Mouse (Mus musculus) liver, embryonic 15.5 days (tissue): ENCODE data around the gene Adcy4. TPM values are rescaled to one million over a fixed set of nuclear protein-coding genes. Genes with fewer than 3 reads are reported as not detected.

Experiments used
- ATAC-seq: fragments of 200-750 bp; cut with Nextera tagmentation; 2 replicates; pipeline ENCODE4 v1.8.0; 2017; ENCODE audit warnings: moderate number of reproducible peaks, mild to moderate bottlenecking, moderate library complexity; ENCODE audit not compliant: insufficient read depth
- H3K27ac ChIP-seq: fragments of 300-500 bp; sonication (generic); replicated peaks from 2 replicates; pipeline ENCODE4 v1.5.1; 2015; ENCODE audit warnings: mild to moderate bottlenecking, inconsistent platforms
- H3K27me3 ChIP-seq: fragments of 300-500 bp; sonication (generic); 2 replicates; pipeline ENCODE4 v1.6.1; 2015; ENCODE audit warnings: mild to moderate bottlenecking, inconsistent platforms
- H3K36me3 ChIP-seq: fragments of 300-500 bp; sonication (generic); replicated peaks from 2 replicates; pipeline ENCODE4 v1.6.1; 2015; ENCODE audit warnings: moderate library complexity, mild to moderate bottlenecking, inconsistent platforms
- H3K4me1 ChIP-seq: fragments of 300-500 bp; sonication (generic); replicated peaks from 2 replicates; pipeline ENCODE4 v1.6.1; 2015; ENCODE audit warnings: inconsistent platforms
- H3K4me2 ChIP-seq: fragments of 300-500 bp; sonication (generic); 2 replicates; pipeline ENCODE4 v1.6.1; 2015; ENCODE audit warnings: moderate library complexity, mild to moderate bottlenecking, inconsistent platforms
- H3K4me3 ChIP-seq: fragments of 300-500 bp; sonication (generic); replicated peaks from 2 replicates; pipeline ENCODE4 v1.5.1; 2015; ENCODE audit warnings: mild to moderate bottlenecking, inconsistent platforms
- H3K9ac ChIP-seq: fragments of 300-500 bp; sonication (generic); 2 replicates; pipeline ENCODE4 v1.6.1; 2015; ENCODE audit warnings: moderate library complexity, mild to moderate bottlenecking, inconsistent platforms
- H3K9me3 ChIP-seq: fragments of 300-500 bp; sonication (generic); replicated peaks from 2 replicates; pipeline ENCODE4 v1.6.1; 2016; ENCODE audit warnings: inconsistent platforms
- WGBS: fragments of 180-500 bp; shearing (Covaris S2); methylation state at CpG from one replicate; pipeline ENCODE4 v1.1.7; 2015; ENCODE audit warnings: mixed read lengths; ENCODE audit not compliant: insufficient replicate concordance; 5-methylcytosine and 5-hydroxymethylcytosine counted together
- polyA plus RNA-seq: library from polyadenylated mRNA; unstranded; fragments of >200 nt; fragmentation: Nextera tagmentation; extraction: Ambion mirVana; gene quantifications from 2 replicates; pipeline ENCODE4 v1.2.1, GENCODE M21; 2015

Adcy4 gene
- polyA plus RNA-seq, 1 experiment from 2014 or later, result 1.4 TPM

DNA sequence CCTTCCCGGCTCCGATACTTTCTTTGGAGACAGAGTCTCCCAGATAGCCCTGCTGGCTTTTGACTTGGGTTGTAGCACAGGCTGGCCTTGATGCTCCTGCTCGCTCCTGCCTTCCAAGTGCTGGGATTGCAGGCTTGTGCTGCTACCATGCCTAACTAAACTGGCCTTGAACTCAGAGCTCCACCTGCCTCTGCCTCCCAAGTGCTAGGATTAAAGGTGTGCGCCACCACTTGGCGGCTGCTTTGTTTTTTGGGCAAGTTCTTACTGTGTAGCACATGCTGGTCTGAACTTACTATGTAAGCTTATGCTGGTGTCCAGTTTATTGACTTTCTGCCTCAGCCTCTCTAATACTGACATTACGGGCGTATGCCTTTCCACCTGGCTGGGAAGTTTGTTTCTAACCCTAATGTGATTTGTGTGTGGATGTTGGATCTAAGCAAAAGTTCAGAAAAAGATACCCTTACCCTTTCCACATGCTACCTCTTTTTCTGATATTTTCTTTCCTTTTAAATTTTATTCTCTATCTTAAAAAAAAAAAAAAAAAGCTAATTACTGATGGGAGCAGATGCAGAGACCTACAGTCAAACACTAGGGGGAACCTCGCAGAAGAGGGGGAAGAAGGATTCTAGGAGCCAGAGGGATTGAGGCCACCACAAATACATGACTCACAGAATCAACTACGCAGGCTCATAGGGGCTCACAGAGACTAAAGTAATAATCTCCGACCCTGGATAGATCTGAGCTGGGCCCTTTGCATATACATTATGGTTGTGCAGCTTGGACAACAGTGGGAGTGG lies 36.6 kb downstream of the Adcy4 start:
- H3K9me3 ChIP-seq, result no peaks in the 10 kb centered on the region
- 75% methylated on average over 10 of the region's 10 CpGs for WGBS
- H3K9ac ChIP-seq, result no peak overlapping the region
- H3K27me3 ChIP-seq, result no peaks in the 10 kb centered on the region
- peak overlapping the region; percentile 90 for H3K4me2 ChIP-seq
- no peak for ATAC-seq
- no peak overlapping the region for H3K27ac ChIP-seq
- peaks cover 43% of the 10 kb centered on the region for H3K36me3 ChIP-seq
- H3K4me3 ChIP-seq, result peak overlapping the region; percentile 85
- peaks cover 41% of the 10 kb centered on the region for H3K4me1 ChIP-seq

- Histone ChIP-seq H3K27me3 (no peaks in the 10 kb centered on the region), H3K9ac (peak overlapping the region; percentile 78), H3K4me1 (peaks cover 41% of the 10 kb centered on the region), H3K4me3 (peak overlapping the region; percentile 85), H3K4me2 (peak overlapping the region; percentile 90), H3K36me3 (peaks cover 30% of the 10 kb centered on the region), H3K27ac (peak overlapping the region; percentile 75), H3K9me3 (no peaks in the 10 kb centered on the region)
- under 1% methylated on average over 31 of the region's 31 CpGs for WGBS
- no peak for ATAC-seq
Observed at GRCm38 (mm10) chr14:55745861-55746237, 38.0 kb downstream of the Adcy4 start.

- H3K4me2 ChIP-seq, result peak within 1 kb of the TSS; percentile 90
- peak; percentile 86 for ATAC-seq
- no peaks in the 10 kb centered on the region for H3K27me3 ChIP-seq
- peak within 1 kb of the TSS; percentile 75 for H3K27ac ChIP-seq
- 2% methylated on average over 48 of the region's 48 CpGs for WGBS
- no peaks in the 10 kb centered on the region for H3K9me3 ChIP-seq
- peak within 1 kb of the TSS; percentile 78 for H3K9ac ChIP-seq
- peak within 1 kb of the TSS; percentile 85 for H3K4me3 ChIP-seq
- peaks cover 25% of the 10 kb centered on the region for H3K36me3 ChIP-seq
- H3K4me1 ChIP-seq, result peaks cover 41% of the 10 kb centered on the region
Observed at GRCm38 (mm10) chr14:55745180-55745860, 38.6 kb downstream of the Adcy4 start, which contains the start of the genes Dhrs1 and Nop9. TSS of gene Dhrs1 (minus strand) at chr14:55745690. TSS of gene Nop9 (plus strand) at chr14:55745693.

- Histone ChIP-seq H3K27me3 (no peaks in the 10 kb centered on the region), H3K4me2 (peak overlapping the region; percentile 90), H3K9me3 (no peaks in the 10 kb centered on the region), H3K27ac (0 out of 2 replicates have a peak overlapping the region, but pooled peaks have one; percentile 0), H3K4me3 (no peak overlapping the region), H3K9ac (no peak overlapping the region), H3K4me1 (peaks cover 41% of the 10 kb centered on the region), H3K36me3 (peaks cover 22% of the 10 kb centered on the region; the same call in 1 of the 2 replicates)
- ATAC-seq, result peak; percentile 40
- 17% methylated on average over 10 of the region's 10 CpGs for WGBS
Observed at GRCm38 (mm10) chr14:55743711-55744110, 40.2 kb downstream of the Adcy4 start.

DNA sequence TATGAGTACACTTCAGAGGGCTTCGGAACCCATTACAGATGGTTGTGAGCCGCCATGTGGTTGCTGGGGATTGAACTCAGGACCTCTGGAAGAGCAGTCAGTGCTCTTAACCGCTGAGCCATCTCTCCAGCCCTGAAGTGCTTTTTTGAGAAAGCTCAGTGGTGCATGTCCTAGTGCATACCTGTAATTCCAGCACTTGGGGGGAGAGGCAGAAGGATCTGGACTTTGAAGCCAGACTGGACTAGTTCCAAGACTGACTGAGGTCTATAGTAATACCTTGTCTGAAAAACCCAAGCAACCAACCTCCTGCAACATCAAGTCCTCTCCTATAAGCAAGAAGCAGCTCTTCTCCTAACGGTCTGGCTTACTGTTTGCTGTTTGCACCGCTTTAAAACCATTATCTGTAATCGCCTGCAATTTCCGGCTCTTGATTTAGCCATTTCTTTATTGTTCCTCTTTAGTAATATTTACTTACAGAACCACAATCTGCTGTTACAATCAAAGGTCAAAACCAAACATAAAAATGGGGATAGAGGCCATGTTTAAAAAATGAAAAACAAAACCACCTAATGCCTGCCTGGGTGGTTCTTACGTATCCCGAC lies 46.7 kb downstream of the Adcy4 start:
- WGBS, result 67% methylated on average over 9 of the region's 9 CpGs
- H3K4me1 ChIP-seq, result no peaks in the 10 kb centered on the region
- H3K9me3 ChIP-seq, result no peaks in the 10 kb centered on the region
- no peak for ATAC-seq
- no peak overlapping the region for H3K4me3 ChIP-seq
- no peak overlapping the region for H3K27ac ChIP-seq
- no peak overlapping the region for H3K4me2 ChIP-seq
- peaks cover 14% of the 10 kb centered on the region; the same call in 1 of the 2 replicates for H3K36me3 ChIP-seq
- H3K27me3 ChIP-seq, result no peaks in the 10 kb centered on the region; the same call in 1 of the 2 replicates
- no peak overlapping the region for H3K9ac ChIP-seq

- no peaks in the 10 kb centered on the region; the same call in 1 of the 2 replicates for H3K27me3 ChIP-seq
- H3K36me3 ChIP-seq, result peaks cover 14% of the 10 kb centered on the region; the same call in 1 of the 2 replicates
- H3K4me2 ChIP-seq, result no peak overlapping the region
- H3K27ac ChIP-seq, result no peak overlapping the region
- H3K4me1 ChIP-seq, result no peaks in the 10 kb centered on the region
- no peak for ATAC-seq
- no peak overlapping the region for H3K9ac ChIP-seq
- no peaks in the 10 kb centered on the region for H3K9me3 ChIP-seq
- no peak overlapping the region for H3K4me3 ChIP-seq
- 52% methylated on average over 4 of the region's 4 CpGs for WGBS
Observed at GRCm38 (mm10) chr14:55735758-55736157, 48.1 kb downstream of the Adcy4 start.

- no peak overlapping the region for H3K27ac ChIP-seq
- WGBS, result 58% methylated on average over 3 of the region's 3 CpGs
- H3K4me1 ChIP-seq, result no peaks in the 10 kb centered on the region
- no peak overlapping the region for H3K4me3 ChIP-seq
- H3K27me3 ChIP-seq, result peaks cover 1% of the 10 kb centered on the region; the same call in 1 of the 2 replicates
- no peak overlapping the region for H3K9ac ChIP-seq
- H3K4me2 ChIP-seq, result no peak overlapping the region
- no peak for ATAC-seq
- no peaks in the 10 kb centered on the region for H3K9me3 ChIP-seq
- peaks cover 13% of the 10 kb centered on the region; the same call in 1 of the 2 replicates for H3K36me3 ChIP-seq
Observed at GRCm38 (mm10) chr14:55735334-55735733, 48.6 kb downstream of the Adcy4 start.

DNA sequence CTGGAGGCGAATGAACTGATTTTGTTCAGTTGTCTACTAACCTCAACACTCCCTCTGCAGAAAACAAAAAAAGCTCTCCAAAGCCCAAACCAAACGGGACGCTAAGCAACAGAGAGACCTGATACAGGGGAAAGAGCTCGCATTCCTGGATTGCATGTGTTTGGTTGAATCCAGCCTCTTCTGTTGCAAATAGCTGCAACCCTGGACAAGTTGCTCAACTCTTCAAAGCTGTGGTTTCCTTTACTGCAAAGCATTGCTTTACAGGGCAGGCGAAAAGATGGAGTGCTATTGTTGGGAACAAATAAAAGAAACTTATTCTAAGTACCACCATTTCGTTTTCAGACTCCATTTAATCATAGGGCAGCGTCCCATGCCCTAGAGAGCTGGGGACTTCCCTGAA lies 49.0 kb downstream of the Adcy4 start:
- Histone ChIP-seq H3K4me3 (no peak overlapping the region), H3K36me3 (peaks cover 9% of the 10 kb centered on the region; the same call in 1 of the 2 replicates), H3K27me3 (peaks cover 6% of the 10 kb centered on the region; the same call in 1 of the 2 replicates), H3K27ac (no peak overlapping the region), H3K4me1 (no peaks in the 10 kb centered on the region), H3K9ac (no peak overlapping the region), H3K9me3 (no peaks in the 10 kb centered on the region), H3K4me2 (no peak overlapping the region)
- 57% methylated on average over 7 of the region's 7 CpGs for WGBS
- ATAC-seq, result no peak

DNA sequence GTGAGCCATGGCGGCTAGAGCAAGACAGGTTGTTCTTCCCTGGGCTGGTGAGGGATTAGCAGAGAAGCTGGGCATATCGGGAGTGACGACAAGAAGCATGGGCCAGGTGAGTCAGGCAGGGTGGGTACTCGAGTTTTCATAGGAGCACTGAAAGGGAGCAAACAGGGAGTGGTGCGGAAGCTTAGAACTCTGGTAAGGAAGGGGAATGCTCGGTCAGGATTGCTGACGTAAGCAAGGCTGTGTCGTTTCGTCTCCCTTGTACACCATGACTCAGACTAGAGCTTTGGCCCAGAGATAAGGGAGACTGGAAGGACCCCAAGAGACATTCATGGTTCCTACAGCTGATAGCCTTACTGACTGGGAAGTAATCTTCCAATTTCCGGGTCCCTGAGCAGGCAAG lies 50.0 kb downstream of the Adcy4 start:
- WGBS, result 56% methylated on average over 10 of the region's 10 CpGs
- no peaks in the 10 kb centered on the region for H3K9me3 ChIP-seq
- no peak overlapping the region for H3K9ac ChIP-seq
- peaks cover 2% of the 10 kb centered on the region; the same call in 1 of the 2 replicates for H3K4me1 ChIP-seq
- ATAC-seq, result no peak
- peaks cover under 1% of the 10 kb centered on the region; the same call in 1 of the 2 replicates for H3K36me3 ChIP-seq
- H3K27ac ChIP-seq, result no peak overlapping the region
- H3K27me3 ChIP-seq, result peaks cover 7% of the 10 kb centered on the region; the same call in 1 of the 2 replicates
- no peak overlapping the region for H3K4me2 ChIP-seq
- no peak overlapping the region for H3K4me3 ChIP-seq

DNA sequence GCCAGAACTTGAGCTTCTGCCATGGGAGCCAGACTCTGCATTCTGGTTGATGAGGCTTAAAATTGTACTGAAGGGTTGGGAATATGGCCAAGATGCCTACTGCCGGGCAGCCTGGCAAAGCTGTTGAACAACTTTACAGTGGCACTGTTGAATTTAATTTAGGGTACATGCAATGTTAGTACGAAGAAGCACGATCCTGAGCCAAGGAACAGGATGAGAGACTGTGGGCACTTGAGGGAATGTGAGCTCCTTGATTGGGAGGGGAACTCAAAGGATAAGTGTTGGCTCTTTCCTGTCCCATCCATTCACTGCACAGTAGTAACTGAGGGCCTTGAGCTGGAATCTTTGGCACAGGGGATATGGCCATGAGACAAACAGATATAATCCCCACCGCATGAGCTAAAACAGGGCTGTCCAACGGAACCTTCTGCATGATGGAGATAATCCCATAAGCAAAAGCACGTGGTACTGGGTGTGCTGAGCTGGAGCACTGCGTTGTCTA lies 53.3 kb downstream of the Adcy4 start:
- no peak overlapping the region for H3K9ac ChIP-seq
- 54% methylated on average over 7 of the region's 7 CpGs for WGBS
- no peak for ATAC-seq
- no peak overlapping the region for H3K4me3 ChIP-seq
- no peak overlapping the region for H3K4me2 ChIP-seq
- H3K27ac ChIP-seq, result no peak overlapping the region
- peaks cover 7% of the 10 kb centered on the region; the same call in 1 of the 2 replicates for H3K27me3 ChIP-seq
- peaks cover 8% of the 10 kb centered on the region for H3K4me1 ChIP-seq
- H3K9me3 ChIP-seq, result no peaks in the 10 kb centered on the region
- H3K36me3 ChIP-seq, result no peaks in the 10 kb centered on the region
